Mouse (Mus musculus): Measurements from ENCODE around the gene Zfp870.

GRCm38 (mm10) chr17:32891239-32892180, at the start of gene Zfp870:
- TF ChIP-seq GATA1 (IDR thresholded peaks at IDR 0.05; ENCODE audit: borderline replicate concordance, low read length) (no peak), FLI1 (IDR thresholded peaks at IDR 0.05; ENCODE audit: low read length) (no peak)

All from megakaryocyte, embryonic 14.5 days (primary cell).